Mouse (Mus musculus): ENCODE results near the gene Grk6. TPM values are rescaled to one million over a fixed set of nuclear protein-coding genes. Genes with fewer than 3 reads are reported as not detected.

The Grk6 gene
- polyA plus RNA-seq (2012; rRNA removed) (21.0 and 26.1 TPM in 2 replicates), polyA plus RNA-seq (2014; fragmentation: Nextera tagmentation; extraction: Ambion mirVana) (22.6 and 25.7 TPM in 2 replicates)

DNA sequence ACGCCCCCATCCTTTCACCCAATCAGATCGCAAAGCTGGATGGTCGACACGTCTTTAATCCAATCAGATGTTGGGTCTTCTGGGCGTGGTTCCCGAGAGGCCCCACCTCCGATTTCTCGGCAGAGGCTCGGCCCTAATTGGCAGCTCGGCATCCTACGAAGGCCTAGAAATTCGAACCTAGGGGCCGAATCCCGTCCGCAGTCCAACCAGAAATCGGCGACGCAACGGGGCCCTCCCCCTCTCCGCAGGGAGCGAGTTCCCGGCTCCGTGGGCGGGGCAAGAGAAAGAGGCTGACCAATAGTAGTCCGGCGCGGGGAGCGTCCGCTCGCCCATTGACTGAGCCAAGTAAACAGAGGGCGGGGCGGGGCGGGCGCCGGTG lies at the start of gene Grk6:
TSS of gene Grk6 (plus strand) at position 136 of the 379 bp plus-strand sequence.
- H3K4me3 ChIP-seq (ENCODE audit: insufficient read depth in 1 of 2, low read depth in 2 of 2, low read length in 2 of 2), result peak within 1 kb of the TSS; percentile 79 to 86
- no peaks in the 10 kb centered on the region for H3K9me3 ChIP-seq (ENCODE audit: control insufficient read depth, low read length)
- peak within 1 kb of the TSS; percentile 85 for H3K4me2 ChIP-seq (ENCODE audit: low read depth)
- DNase-seq (ENCODE audit: low read depth in 3 of 3, low spot score in 3 of 3) (peak; percentile 97 to 99 (median 98)), ATAC-seq (ENCODE audit: insufficient read depth) (peak; percentile 89)
- H3K4me1 ChIP-seq (replicated peaks; ENCODE audit: control insufficient read depth in 2 of 2, insufficient read depth in 2 of 2, low read length in 1 of 2), result peaks cover 25 to 43% of the 10 kb centered on the region in 2 experiments
- peak within 1 kb of the TSS; percentile 90 for H3K27ac ChIP-seq
- under 1% methylated on average over 35 of the region's 35 CpGs for WGBS (ENCODE audit: insufficient replicate concordance)
- TF ChIP-seq EP300 (IDR thresholded peaks at IDR 0.05; ENCODE audit: low read depth) (no peak), CTCF (IDR thresholded peaks at IDR 0.05; ENCODE audit: low read depth) (no peak)
- H3K9ac ChIP-seq (replicated peaks), result peak within 1 kb of the TSS; percentile 96
- no peaks in the 10 kb centered on the region for H3K27me3 ChIP-seq (ENCODE audit: control insufficient read depth, insufficient read depth, low read length)
- peaks cover 4% of the 10 kb centered on the region for H3K36me3 ChIP-seq (replicated peaks; ENCODE audit: control insufficient read depth, insufficient read depth, low read depth)

DNA sequence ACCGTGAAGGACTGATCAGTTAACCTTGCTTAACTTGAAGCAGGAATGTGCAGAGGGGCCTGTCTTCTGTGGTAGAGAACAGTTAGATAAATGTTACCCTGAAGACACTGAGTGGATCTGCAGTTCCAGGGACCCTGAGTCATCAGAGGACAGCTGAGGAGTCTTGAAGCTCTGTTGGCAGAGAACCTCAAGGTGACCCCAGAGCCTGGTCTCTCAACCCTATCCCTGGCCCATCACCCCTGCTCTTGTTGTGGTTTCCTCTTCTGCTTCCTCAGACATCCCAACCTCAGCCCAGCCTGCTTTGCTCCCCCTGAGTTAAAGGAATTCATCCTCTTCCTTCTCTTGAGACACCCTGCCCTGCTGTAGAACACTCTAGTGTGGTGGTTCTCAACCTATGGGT lies 46.8 kb upstream of the Grk6 start, which contains the start of gene Slc34a1:
TSS of gene Slc34a1 (plus strand) at position 100 of the 400 bp plus-strand sequence.
- H3K9me3 ChIP-seq (ENCODE audit: control insufficient read depth, low read length), result no peaks in the 10 kb centered on the region
- H3K27ac ChIP-seq, result no peak within 1 kb of the TSS
- no peak within 1 kb of the TSS for H3K9ac ChIP-seq (replicated peaks)
- no peak for TF ChIP-seq CTCF (IDR thresholded peaks at IDR 0.05; ENCODE audit: low read depth)
- no peak for TF ChIP-seq EP300 (IDR thresholded peaks at IDR 0.05; ENCODE audit: low read depth)
- ATAC-seq (ENCODE audit: insufficient read depth) (no peak), DNase-seq (ENCODE audit: low read depth in 3 of 3, low spot score in 3 of 3) (no peak)
- no peaks in the 10 kb centered on the region; the same call in 1 of the 2 replicates for H3K27me3 ChIP-seq (ENCODE audit: control insufficient read depth, insufficient read depth, low read length)
- no peak within 1 kb of the TSS for H3K4me2 ChIP-seq (ENCODE audit: low read depth)
- no peaks in the 10 kb centered on the region for H3K36me3 ChIP-seq (replicated peaks; ENCODE audit: control insufficient read depth, insufficient read depth, low read depth)
- H3K4me1 ChIP-seq (replicated peaks; ENCODE audit: control insufficient read depth in 2 of 2, insufficient read depth in 2 of 2, low read length in 1 of 2), result peaks cover 0 to 2% of the 10 kb centered on the region in 2 experiments; a peak in 1 of 4 replicates
- WGBS (ENCODE audit: insufficient replicate concordance), result 50% methylated on average over 1 of the region's 1 CpGs
- H3K4me3 ChIP-seq (ENCODE audit: insufficient read depth in 1 of 2, low read depth in 2 of 2, low read length in 2 of 2), result no peak within 1 kb of the TSS

DNA sequence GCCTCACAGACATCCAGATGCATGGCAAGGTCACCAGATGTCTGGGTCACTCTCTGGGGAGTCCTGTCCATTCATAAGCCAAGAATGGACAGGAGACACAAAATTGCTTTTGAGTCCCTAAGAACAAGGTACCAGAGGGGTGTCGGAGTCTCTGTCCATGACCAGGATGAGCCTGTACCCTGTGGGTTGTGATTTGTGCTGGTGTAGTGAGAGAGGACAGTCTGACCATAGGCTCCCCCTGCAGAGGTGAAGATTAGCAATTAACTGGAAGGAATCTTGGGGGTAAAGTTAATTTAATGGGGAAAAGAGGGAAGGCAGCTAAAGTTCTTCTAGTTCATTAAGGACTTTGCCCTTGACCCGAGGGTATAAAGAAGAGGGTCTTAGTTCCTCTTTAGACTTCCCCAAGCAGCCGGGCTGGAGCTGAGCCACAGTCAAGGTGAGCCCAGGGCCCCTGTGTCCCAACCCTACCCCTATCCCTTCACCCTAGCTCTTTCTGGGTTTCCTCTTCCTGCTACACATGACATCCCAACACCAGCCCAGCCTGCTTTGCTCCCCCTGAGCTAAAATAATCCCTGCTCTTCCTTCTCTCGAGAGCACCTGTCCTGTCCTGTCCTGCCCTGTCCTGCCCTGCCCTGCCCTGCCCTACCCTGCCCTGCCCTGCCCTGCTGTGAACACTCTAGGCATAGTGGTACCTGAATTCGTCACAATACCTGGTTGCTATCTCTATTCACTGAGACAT lies 45.4 kb upstream of the Grk6 start:
- Histone ChIP-seq H3K9me3 (ENCODE audit: control insufficient read depth, low read length) (no peaks in the 10 kb centered on the region), H3K27me3 (ENCODE audit: control insufficient read depth, insufficient read depth, low read length) (peaks cover 4% of the 10 kb centered on the region), H3K4me3 (ENCODE audit: insufficient read depth in 1 of 2, low read depth in 2 of 2, low read length in 2 of 2) (no peak overlapping the region), H3K36me3 (replicated peaks; ENCODE audit: control insufficient read depth, insufficient read depth, low read depth) (no peaks in the 10 kb centered on the region), H3K27ac (no peak overlapping the region), H3K4me1 (replicated peaks; ENCODE audit: control insufficient read depth in 2 of 2, insufficient read depth in 2 of 2, low read length in 1 of 2) (no peaks in the 10 kb centered on the region), H3K9ac (replicated peaks) (no peak overlapping the region), H3K4me2 (ENCODE audit: low read depth) (no peak overlapping the region)
- ATAC-seq (ENCODE audit: insufficient read depth) (no peak), DNase-seq (ENCODE audit: low read depth in 3 of 3, low spot score in 3 of 3) (no peak)
- TF ChIP-seq CTCF (IDR thresholded peaks at IDR 0.05; ENCODE audit: low read depth) (no peak), EP300 (IDR thresholded peaks at IDR 0.05; ENCODE audit: low read depth) (no peak)
- 28% methylated on average over 5 of the region's 5 CpGs for WGBS (ENCODE audit: insufficient replicate concordance)

DNA sequence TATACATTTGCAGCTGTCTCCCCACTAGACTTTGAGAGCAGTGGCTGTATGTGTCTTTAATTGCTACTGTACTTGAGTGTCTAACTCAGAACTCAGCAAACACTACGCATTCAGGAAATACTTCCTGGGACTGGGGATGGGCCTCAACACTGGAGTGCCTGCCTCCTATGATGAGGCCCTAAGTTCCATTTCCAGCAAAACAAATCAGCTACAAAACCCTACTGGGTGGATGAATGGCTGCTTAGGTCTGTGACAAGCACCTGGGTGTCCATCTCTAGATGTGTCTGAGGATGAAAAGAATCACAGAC lies 44.9 kb upstream of the Grk6 start:
- WGBS (ENCODE audit: insufficient replicate concordance), result 70% methylated on average over 1 of the region's 1 CpGs
- no peak overlapping the region for H3K4me3 ChIP-seq (ENCODE audit: insufficient read depth in 1 of 2, low read depth in 2 of 2, low read length in 2 of 2)
- no peak overlapping the region for H3K27ac ChIP-seq
- no peaks in the 10 kb centered on the region for H3K36me3 ChIP-seq (replicated peaks; ENCODE audit: control insufficient read depth, insufficient read depth, low read depth)
- no peak overlapping the region for H3K4me2 ChIP-seq (ENCODE audit: low read depth)
- H3K9ac ChIP-seq (replicated peaks), result no peak overlapping the region
- peaks cover 4% of the 10 kb centered on the region for H3K27me3 ChIP-seq (ENCODE audit: control insufficient read depth, insufficient read depth, low read length)
- H3K4me1 ChIP-seq (replicated peaks; ENCODE audit: control insufficient read depth in 2 of 2, insufficient read depth in 2 of 2, low read length in 1 of 2), result no peaks in the 10 kb centered on the region
- no peaks in the 10 kb centered on the region for H3K9me3 ChIP-seq (ENCODE audit: control insufficient read depth, low read length)
- ATAC-seq (ENCODE audit: insufficient read depth), result no peak
- no peak for DNase-seq (ENCODE audit: low read depth in 3 of 3, low spot score in 3 of 3)
- TF ChIP-seq CTCF (IDR thresholded peaks at IDR 0.05; ENCODE audit: low read depth), result no peak
- no peak for TF ChIP-seq EP300 (IDR thresholded peaks at IDR 0.05; ENCODE audit: low read depth)

DNA sequence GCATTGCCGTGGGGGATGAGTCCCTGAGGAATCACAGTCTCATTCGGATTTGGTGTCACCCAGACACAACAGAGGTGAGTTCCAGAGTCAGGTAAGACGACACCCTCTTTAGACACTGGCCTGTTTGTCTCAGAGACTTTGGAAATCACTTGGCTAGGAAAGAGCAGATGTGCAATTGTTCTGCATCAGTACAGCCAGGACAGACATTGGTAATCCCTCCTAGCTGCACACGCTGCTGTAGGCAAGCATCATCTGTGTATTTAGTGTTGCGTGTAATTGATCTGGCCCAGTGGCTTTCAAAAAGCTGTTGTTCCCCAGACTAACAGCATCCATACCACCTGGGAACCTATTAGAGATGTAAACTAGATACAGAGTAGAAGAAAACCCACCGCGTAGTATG lies 41.6 kb upstream of the Grk6 start:
- no peak overlapping the region for H3K9ac ChIP-seq (replicated peaks)
- no peaks in the 10 kb centered on the region for H3K9me3 ChIP-seq (ENCODE audit: control insufficient read depth, low read length)
- ATAC-seq (ENCODE audit: insufficient read depth) (no peak), DNase-seq (ENCODE audit: low read depth in 3 of 3, low spot score in 3 of 3) (no peak)
- no peak overlapping the region for H3K4me2 ChIP-seq (ENCODE audit: low read depth)
- WGBS (ENCODE audit: insufficient replicate concordance), result 62% methylated on average over 7 of the region's 7 CpGs
- H3K4me3 ChIP-seq (ENCODE audit: insufficient read depth in 1 of 2, low read depth in 2 of 2, low read length in 2 of 2), result no peak overlapping the region
- TF ChIP-seq CTCF (IDR thresholded peaks at IDR 0.05; ENCODE audit: low read depth) (no peak), EP300 (IDR thresholded peaks at IDR 0.05; ENCODE audit: low read depth) (no peak)
- no peaks in the 10 kb centered on the region for H3K36me3 ChIP-seq (replicated peaks; ENCODE audit: control insufficient read depth, insufficient read depth, low read depth)
- H3K4me1 ChIP-seq (replicated peaks; ENCODE audit: control insufficient read depth in 2 of 2, insufficient read depth in 2 of 2, low read length in 1 of 2), result 0 out of 4 replicates have a peak, but pooled peaks cover 0 to 2% of the 10 kb centered on the region in 2 experiments
- no peak overlapping the region for H3K27ac ChIP-seq
- peaks cover 11% of the 10 kb centered on the region for H3K27me3 ChIP-seq (ENCODE audit: control insufficient read depth, insufficient read depth, low read length)

Measured in liver, embryonic 14.5 days (tissue).